Comparison of ENCODE assay signal across 15 mouse cellular contexts in the genomic region with DNA sequence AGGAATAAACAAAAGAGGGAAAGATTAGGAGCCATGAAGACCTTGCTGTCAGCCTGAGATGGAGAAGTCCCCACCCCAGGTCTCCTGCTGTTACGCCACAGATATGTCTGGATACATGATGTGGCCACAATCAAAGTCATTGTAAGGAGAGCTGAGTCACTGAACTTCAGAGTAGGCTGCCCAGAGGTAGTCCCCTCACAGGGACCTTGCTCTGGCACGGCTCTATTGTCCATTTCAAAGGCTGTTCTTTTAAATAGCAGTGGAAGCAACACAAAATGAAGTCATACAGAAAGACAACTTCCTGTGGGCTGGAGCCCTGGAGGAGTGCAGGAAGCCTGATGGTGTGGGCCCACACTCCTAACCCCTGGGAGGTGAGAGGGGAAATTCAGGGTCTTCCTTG. TPM values are rescaled to one million over a fixed set of nuclear protein-coding genes. Genes with fewer than 3 reads are reported as not detected.
A peak's percentile ranks its signal among the peaks of the same experiment; 100 is the strongest.
DNase-seq lines count a peak whose midpoint lies in the region; ATAC-seq lines count a peak whose summit lies in the region.
"Had no signal": no experiment of that assay in that cellular context is flagged by ENCODE, and none has a peak within 500 bp of the region (broad histone marks: within the 10 kb centered on the region; RNA-seq: fewer than 3 reads in every experiment).

No protein-coding gene starts in this region.

- H3K4me3 ChIP-seq in embryonic facial prominence, embryonic 14.5 days (ENCODE audit: low read depth, low read length) = no peak overlapping the region
- H3K4me3 ChIP-seq in embryonic facial prominence, embryonic 10.5 days = no peak overlapping the region
- peak overlapping the region; percentile 33 for H3K4me3 ChIP-seq in megakaryocyte, embryonic 14.5 days (replicated peaks)
- H3K4me3 ChIP-seq in liver, embryonic 15.5 days (replicated peaks) = no peak overlapping the region
- H3K4me3 ChIP-seq: forebrain, embryonic 10.5 days; intestine, embryonic 15.5 days; limb, embryonic 15.5 days had no signal

- H3K27ac ChIP-seq in embryonic facial prominence, embryonic 14.5 days (replicated peaks; ENCODE audit: low read depth, low read length) = 0 out of 2 replicates have a peak overlapping the region, but pooled peaks have one; percentile 15
- no peak overlapping the region for H3K27ac ChIP-seq in embryonic facial prominence, embryonic 10.5 days (replicated peaks)
- H3K27ac ChIP-seq in liver, embryonic 15.5 days (replicated peaks) = peak overlapping the region; percentile 74
- H3K27ac ChIP-seq: forebrain, embryonic 10.5 days; intestine, embryonic 15.5 days; limb, embryonic 15.5 days had no signal

- H3K9me3 ChIP-seq in embryonic facial prominence, embryonic 14.5 days (ENCODE audit: control insufficient read depth, low read length) = no peaks in the 10 kb centered on the region
- no peaks in the 10 kb centered on the region for H3K9me3 ChIP-seq in embryonic facial prominence, embryonic 10.5 days
- no peaks in the 10 kb centered on the region for H3K9me3 ChIP-seq in megakaryocyte, embryonic 14.5 days
- no peaks in the 10 kb centered on the region for H3K9me3 ChIP-seq in liver, embryonic 15.5 days (replicated peaks)
- H3K9me3 ChIP-seq: forebrain, embryonic 10.5 days; intestine, embryonic 15.5 days; limb, embryonic 15.5 days had no signal

- no peak overlapping the region for H3K4me2 ChIP-seq in embryonic facial prominence, embryonic 14.5 days (ENCODE audit: low read depth, low read length)
- peak overlapping the region; percentile 42 for H3K4me2 ChIP-seq in liver, embryonic 15.5 days
- H3K4me2 ChIP-seq: intestine, embryonic 15.5 days; limb, embryonic 15.5 days had no signal

- H3K27me3 ChIP-seq in embryonic facial prominence, embryonic 14.5 days (replicated peaks; ENCODE audit: control insufficient read depth, insufficient read depth, low read length) = no peaks in the 10 kb centered on the region
- no peaks in the 10 kb centered on the region for H3K27me3 ChIP-seq in embryonic facial prominence, embryonic 10.5 days (replicated peaks; ENCODE audit: low read depth, poor library complexity, severe bottlenecking)
- no peaks in the 10 kb centered on the region for H3K27me3 ChIP-seq in megakaryocyte, embryonic 14.5 days (replicated peaks)
- no peaks in the 10 kb centered on the region for H3K27me3 ChIP-seq in liver, embryonic 15.5 days
- H3K27me3 ChIP-seq: intestine, embryonic 15.5 days; limb, embryonic 15.5 days had no signal

- H3K4me1 ChIP-seq in embryonic facial prominence, embryonic 14.5 days (ENCODE audit: control insufficient read depth, insufficient read depth, low read length) = peaks cover 4% of the 10 kb centered on the region; the same call in 1 of the 2 replicates
- H3K4me1 ChIP-seq in embryonic facial prominence, embryonic 10.5 days = peaks cover 57% of the 10 kb centered on the region
- H3K4me1 ChIP-seq in megakaryocyte, embryonic 14.5 days = peaks cover 97% of the 10 kb centered on the region
- H3K4me1 ChIP-seq in liver, embryonic 15.5 days (replicated peaks) = peaks cover 87% of the 10 kb centered on the region
- H3K4me1 ChIP-seq: intestine, embryonic 15.5 days; limb, embryonic 15.5 days had no signal

- H3K36me3 ChIP-seq in embryonic facial prominence, embryonic 14.5 days (ENCODE audit: control insufficient read depth, insufficient read depth, low read length) = no peaks in the 10 kb centered on the region
- no peaks in the 10 kb centered on the region for H3K36me3 ChIP-seq in embryonic facial prominence, embryonic 10.5 days (replicated peaks)
- H3K36me3 ChIP-seq in megakaryocyte, embryonic 14.5 days (replicated peaks; ENCODE audit: low read length) = peaks cover 56% of the 10 kb centered on the region
- H3K36me3 ChIP-seq in liver, embryonic 15.5 days (replicated peaks) = peaks cover 24% of the 10 kb centered on the region
- H3K36me3 ChIP-seq: forebrain, embryonic 10.5 days; intestine, embryonic 15.5 days; limb, embryonic 15.5 days had no signal

- no peak for ATAC-seq in embryonic facial prominence, embryonic 14.5 days (ENCODE audit: low read depth)
- ATAC-seq in megakaryocyte, adult 5-6 weeks (ENCODE audit: poor library complexity, severe bottlenecking) = no peak
- ATAC-seq in erythroblast, adult 5-6 weeks (replicated peaks; ENCODE audit: low FRiP score, poor library complexity, severe bottlenecking) = peak; percentile 42; the same call in 1 of the 2 replicates
- peak; percentile 73 for ATAC-seq in liver, embryonic 15.5 days (ENCODE audit: insufficient read depth)
- ATAC-seq: intestine, embryonic 15.5 days had no signal

- DNase-seq in embryonic facial prominence, embryonic 14.5 days (ENCODE audit: low spot score) = no peak
- DNase-seq in embryonic facial prominence, embryonic 10.5 days (ENCODE audit: low spot score) = no peak
- no peak for DNase-seq in adrenal gland, adult (ENCODE audit: inconsistent age in 2 of 2, low spot score in 1 of 2)
- DNase-seq in ovary, adult 18-20 months (ENCODE audit: low spot score) = no peak
- DNase-seq: adrenal gland, postnatal 36 days; cerebellum, adult 11-12 months; kidney, postnatal 10 days; midbrain, embryonic 14.5 days had no signal

- no peak overlapping the region for H3K9ac ChIP-seq in embryonic facial prominence, embryonic 14.5 days (ENCODE audit: low read depth, low read length)
- 0 out of 2 replicates have a peak overlapping the region, but pooled peaks have one; percentile 21 for H3K9ac ChIP-seq in liver, embryonic 15.5 days
- H3K9ac ChIP-seq: intestine, embryonic 15.5 days; limb, embryonic 15.5 days had no signal

- 78% methylated on average over 2 of the region's 2 CpGs for WGBS in embryonic facial prominence, embryonic 14.5 days
- 72% methylated on average over 2 of the region's 2 CpGs for WGBS in embryonic facial prominence, embryonic 10.5 days
- 10% methylated on average over 2 of the region's 2 CpGs for whole genome bisulfite sequencing in liver, embryonic 15.5 days (ENCODE audit: insufficient replicate concordance)

RNA-seq across cellular contexts. Expression of a gene that starts 23.5 kb away (rescaled TPM):
- 8.2 and 8.9 TPM in 2 replicates for polyA plus RNA-seq in embryonic facial prominence, embryonic 14.5 days (2014; fragmentation: Nextera tagmentation; extraction: Ambion mirVana)
- polyA plus RNA-seq in embryonic facial prominence, embryonic 10.5 days (2016; fragmentation: Nextera tagmentation; extraction: Ambion mirVana) = 1.8 and 2.2 TPM in 2 replicates
- 43.5 and 60.3 TPM in 2 replicates for polyA plus RNA-seq in megakaryocyte, embryonic 14.5 days (2012; ENCODE audit: insufficient read depth, low replicate concordance)
- total RNA-seq in megakaryocyte, adult 5-6 weeks (2015) = 14.4 and 14.7 TPM in 2 replicates
- total RNA-seq in megakaryocyte, adult 5-6 weeks (2017) = 11.7 and 13.1 TPM in 2 replicates
- total RNA-seq in erythroblast, adult 5-6 weeks (2015; ENCODE audit: low replicate concordance) = 9.6 and 16.9 TPM in 2 replicates
- 19.7 and 23.0 TPM in 2 replicates for total RNA-seq in erythroblast, adult 5-6 weeks (2017; ENCODE audit: low replicate concordance)
- polyA plus RNA-seq in liver, embryonic 15.5 days (2015; fragmentation: Nextera tagmentation; extraction: Ambion mirVana) = 11.4 TPM in 2 replicates

RNA-seq across cellular contexts. Expression of a gene that starts 34.1 kb away (rescaled TPM):
- 11.7 and 13.0 TPM in 2 replicates for polyA plus RNA-seq in embryonic facial prominence, embryonic 14.5 days (2014; fragmentation: Nextera tagmentation; extraction: Ambion mirVana)
- 4.7 and 5.7 TPM in 2 replicates for polyA plus RNA-seq in embryonic facial prominence, embryonic 10.5 days (2016; fragmentation: Nextera tagmentation; extraction: Ambion mirVana)
- polyA plus RNA-seq in megakaryocyte, embryonic 14.5 days (2012; ENCODE audit: insufficient read depth, low replicate concordance) = 3.3 and 17.4 TPM in 2 replicates
- total RNA-seq in megakaryocyte, adult 5-6 weeks (2015) = 0.14 and 0.33 TPM in 2 replicates
- 0.24 and 1.2 TPM in 2 replicates for total RNA-seq in megakaryocyte, adult 5-6 weeks (2017)
- not detected in 2 replicates for total RNA-seq in erythroblast, adult 5-6 weeks (2015; ENCODE audit: low replicate concordance)
- total RNA-seq in erythroblast, adult 5-6 weeks (2017; ENCODE audit: low replicate concordance) = 0.60 TPM in 1 of 2 replicates, not detected in the other
- polyA plus RNA-seq in liver, embryonic 15.5 days (2015; fragmentation: Nextera tagmentation; extraction: Ambion mirVana) = 1.9 and 2.0 TPM in 2 replicates

Comparison
In these comparisons a context has a peak if more than half of its experiments do, and no peak if none do; other contexts are left out.
1. ATAC-seq: peak in erythroblast, adult 5-6 weeks (single experiment) and liver, embryonic 15.5 days (single experiment); none in embryonic facial prominence, embryonic 14.5 days (single experiment) and megakaryocyte, adult 5-6 weeks (single experiment).